Mouse (Mus musculus): ENCODE results near the gene Tssk3.
"Not testable (repeated sequence)": the region's sequence is repeated elsewhere in the genome, so short reads cannot be mapped to it uniquely, and the experiment has no call there.

Tssk3 gene

GRCm38 (mm10) chr4:129490972-129491880 is at the start of gene Tssk3, which contains the start of gene Fam229a:
TSS of gene Tssk3 (minus strand) at chr4:129491022.
TSS of gene Fam229a (plus strand) at chr4:129491190.
- peak; percentile 41 to 68 for DNase-seq (ENCODE audit: low spot score in 2 of 2)

- DNase-seq (ENCODE audit: low spot score in 2 of 2), result no peak
Measured at GRCm38 (mm10) chr4:129540012-129540411, 49.2 kb upstream of the Tssk3 start.

GRCm38 (mm10) chr4:129528901-129529300 is 38.1 kb upstream of the Tssk3 start:
- not testable (repeated sequence) for DNase-seq (ENCODE audit: low spot score in 2 of 2)

- DNase-seq (ENCODE audit: low spot score in 2 of 2), result no peak
Measured at GRCm38 (mm10) chr4:129525889-129526288, 35.1 kb upstream of the Tssk3 start.

GRCm38 (mm10) chr4:129525338-129525737 is 34.5 kb upstream of the Tssk3 start:
- no peak for DNase-seq (ENCODE audit: low spot score in 2 of 2)

- no peak for DNase-seq (ENCODE audit: low spot score in 2 of 2)
Measured at GRCm38 (mm10) chr4:129518519-129518918, 27.7 kb upstream of the Tssk3 start.

- peak; percentile 46 to 71 for DNase-seq (ENCODE audit: low spot score in 2 of 2)
Measured at GRCm38 (mm10) chr4:129516925-129517324, 26.1 kb upstream of the Tssk3 start.

GRCm38 (mm10) chr4:129514300-129514898 is 23.6 kb upstream of the Tssk3 start:
- peak in 1 of 2 experiments; percentile 60 for DNase-seq (ENCODE audit: low spot score in 2 of 2)

- peak in 1 of 2 experiments; percentile 44 for DNase-seq (ENCODE audit: low spot score in 2 of 2)
Measured at GRCm38 (mm10) chr4:129513891-129514290, 23.1 kb upstream of the Tssk3 start.

GRCm38 (mm10) chr4:129513086-129513767 is 22.4 kb upstream of the Tssk3 start, which contains the start of gene Marcksl1:
TSS of gene Marcksl1 (plus strand) at chr4:129513581.
- peak; percentile 78 to 89 for DNase-seq (ENCODE audit: low spot score in 2 of 2)

- no peak for DNase-seq (ENCODE audit: low spot score in 2 of 2)
Measured at GRCm38 (mm10) chr4:129511413-129512096, 20.7 kb upstream of the Tssk3 start.

- DNase-seq (ENCODE audit: low spot score in 2 of 2), result no peak
Measured at GRCm38 (mm10) chr4:129510723-129511412, 20.0 kb upstream of the Tssk3 start.

- DNase-seq (ENCODE audit: low spot score in 2 of 2), result no peak
Measured at GRCm38 (mm10) chr4:129509650-129510049, 18.8 kb upstream of the Tssk3 start.

- DNase-seq (ENCODE audit: low spot score in 2 of 2), result no peak
Measured at GRCm38 (mm10) chr4:129508834-129509600, 18.2 kb upstream of the Tssk3 start.

- no peak for DNase-seq (ENCODE audit: low spot score in 2 of 2)
Measured at GRCm38 (mm10) chr4:129508237-129508515, 17.4 kb upstream of the Tssk3 start.

GRCm38 (mm10) chr4:129507434-129508236 is 16.8 kb upstream of the Tssk3 start:
- DNase-seq (ENCODE audit: low spot score in 2 of 2), result no peak

- DNase-seq (ENCODE audit: low spot score in 2 of 2), result no peak
Measured at GRCm38 (mm10) chr4:129505511-129505910, 14.7 kb upstream of the Tssk3 start.

- no peak for DNase-seq (ENCODE audit: low spot score in 2 of 2)
Measured at GRCm38 (mm10) chr4:129502901-129503444, 12.2 kb upstream of the Tssk3 start.

- DNase-seq (ENCODE audit: low spot score in 2 of 2), result no peak
Measured at GRCm38 (mm10) chr4:129502327-129502888, 11.6 kb upstream of the Tssk3 start.

Measured in urinary bladder, adult 18-20 months (tissue).